Mouse (Mus musculus) layer of hippocampus, postnatal 36 days (tissue): ENCODE data around the gene Cd300ld3. TPM values are rescaled to one million over a fixed set of nuclear protein-coding genes. Genes with fewer than 3 reads are reported as not detected.
"Not testable (repeated sequence)": the region's sequence is repeated elsewhere in the genome, so short reads cannot be mapped to it uniquely, and the experiment has no call there.

Source experiments
- DNase-seq, 2 experiments: peaks; one replicate each; pipeline ENCODE4 v3.0.0; 2022
- total RNA-seq, 2 experiments: library from RNA; stranded (reverse); gene quantifications; 2 replicates each; pipeline ENCODE4 v1.2.3; 2021

The Cd300ld3 gene
- total RNA-seq, 2 experiments from 2014 or later = not detected

GRCm38 (mm10) chr11:115052206-115052605 lies 4.0 kb upstream of the Cd300ld3 start:
- no peak for DNase-seq

GRCm38 (mm10) chr11:115049282-115049895 lies 1.2 kb upstream of the Cd300ld3 start:
- DNase-seq = no peak

GRCm38 (mm10) chr11:115037669-115038068 lies 10.5 kb downstream of the Cd300ld3 start, which contains the start of gene Cd300ld5:
Cd300ld5 (minus strand) TSS chr11:115037769.
- not testable (repeated sequence) for DNase-seq

GRCm38 (mm10) chr11:115026912-115027311 lies 21.3 kb downstream of the Cd300ld3 start, which contains the start of gene Cd300ld4:
Cd300ld4 (minus strand) TSS chr11:115027012.
- not testable (repeated sequence) for DNase-seq

- DNase-seq = not testable (repeated sequence)
Measured at GRCm38 (mm10) chr11:115016093-115016492, 32.1 kb downstream of the Cd300ld3 start, which contains the start of gene Cd300ld2. Cd300ld2 (minus strand) TSS chr11:115016193.

GRCm38 (mm10) chr11:115004070-115004469 lies 44.1 kb downstream of the Cd300ld3 start:
- no peak for DNase-seq

- no peak for DNase-seq
Measured at GRCm38 (mm10) chr11:115001474-115002040, 46.7 kb downstream of the Cd300ld3 start, which contains the start of gene Cd300c2. Cd300c2 (minus strand) TSS chr11:115001880.

Other genes with a start within 250 kb of the Cd300ld3 start
- gene Gpr142, start 249.5 kb downstream of the Cd300ld3 start, total RNA-seq = not detected
- 1 to 10 TPM; 3.6 to 5.1 TPM for gene Gprc5c, start 197.3 kb downstream of the Cd300ld3 start, total RNA-seq
- gene Cd300a, start 158.4 kb downstream of the Cd300ld3 start, total RNA-seq = under 1 TPM; 0.40 to 0.56 TPM
- not detected for gene Cd300lb, start 114.0 kb downstream of the Cd300ld3 start, total RNA-seq
- not detected for gene Cd300c, start 79.3 kb downstream of the Cd300ld3 start, total RNA-seq
- under 1 TPM in 1 of 2 experiments, not detected in 1; 0.20 TPM for gene Cd300ld, start 58.5 kb downstream of the Cd300ld3 start, total RNA-seq
- 1 to 10 TPM; 3.3 to 3.7 TPM for gene Cd300c2, start 46.5 kb downstream of the Cd300ld3 start, total RNA-seq
- not detected for gene Cd300ld2, start 32.2 kb downstream of the Cd300ld3 start, total RNA-seq
- 1 to 10 TPM in 1 of 2 experiments, under 1 TPM in 1; 0.60 to 2.3 TPM for gene Cd300ld4, start 21.4 kb downstream of the Cd300ld3 start, total RNA-seq
- 1 to 10 TPM in 1 of 2 experiments, not detected in 1; 1.8 TPM for gene Cd300ld5, start 10.6 kb downstream of the Cd300ld3 start, total RNA-seq
- not detected for gene Cd300e, start 13.8 kb upstream of the Cd300ld3 start, total RNA-seq
- 1 to 10 TPM; 2.3 to 2.7 TPM for gene Rab37, start 43.0 kb upstream of the Cd300ld3 start, total RNA-seq
- gene Cd300lf, start 85.6 kb upstream of the Cd300ld3 start, total RNA-seq = under 1 TPM; 0.22 to 0.58 TPM
- gene Slc9a3r1, start 114.9 kb upstream of the Cd300ld3 start, total RNA-seq = 10 to 100 TPM; 72.1 to 73.7 TPM
- gene Tmem104, start 139.1 kb upstream of the Cd300ld3 start, total RNA-seq = 10 to 100 TPM; 16.7 to 19.1 TPM
- gene Nat9, start 139.4 kb upstream of the Cd300ld3 start, total RNA-seq = 10 to 100 TPM; 21.7 to 24.1 TPM
- gene Grin2c, start 218.8 kb upstream of the Cd300ld3 start, total RNA-seq = 10 to 100 TPM; 43.5 to 50.9 TPM
- gene Fdxr, start 228.6 kb upstream of the Cd300ld3 start, total RNA-seq = 10 to 100 TPM; 20.9 to 24.2 TPM
- 10 to 100 TPM; 12.9 to 13.7 TPM for gene Fads6, start 249.3 kb upstream of the Cd300ld3 start, total RNA-seq